Mouse (Mus musculus) hindlimb bud, embryonic 11.5 days (tissue): ENCODE measurements around the gene Smyd2.

Experiments used
- DNase-seq: peaks from one replicate; pipeline ENCODE4 v3.0.0-alpha.2; 2012; ENCODE audit warnings: low read depth, low spot score; ENCODE audit errors: extremely low spot score

The Smyd2 gene

GRCm38 (mm10) chr1:189833351-189833750 is 88.8 kb downstream of the Smyd2 start:
- DNase-seq, result no peak

DNA sequence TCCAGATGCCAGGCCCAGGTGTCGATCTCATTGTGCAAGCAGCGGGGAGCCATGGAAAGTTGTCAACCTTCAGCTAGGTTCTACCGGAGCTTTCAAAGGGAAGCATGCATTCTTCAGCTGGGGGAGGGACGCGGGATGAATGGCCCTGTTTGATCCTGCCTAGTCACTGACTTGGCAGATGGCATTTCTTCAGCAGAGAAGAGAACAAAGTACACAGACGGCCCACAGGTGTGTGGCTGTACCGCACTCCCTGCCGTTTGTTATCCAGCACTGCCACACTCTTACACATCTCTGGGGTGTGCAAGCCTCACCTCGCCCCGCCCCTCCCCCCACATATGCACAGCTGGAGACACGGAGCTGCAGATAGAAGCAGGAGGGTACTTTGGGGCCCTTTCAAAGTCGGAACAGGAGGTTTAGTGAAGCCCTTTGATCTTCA is 91.3 kb downstream of the Smyd2 start:
- DNase-seq, result no peak
